Mouse (Mus musculus) intestine, postnatal 0 days (tissue): ENCODE results near the gene Uqcrfs1. TPM values are rescaled to one million over a fixed set of nuclear protein-coding genes. Genes with fewer than 3 reads are reported as not detected.

Experiments used
- ATAC-seq: fragments of 200-750 bp; cut with Nextera tagmentation; 2 replicates; pipeline ENCODE4 v1.8.0; 2017; ENCODE audit warnings: mild to moderate bottlenecking, moderate TSS enrichment, moderate library complexity
- H3K27ac ChIP-seq: fragments of 300-500 bp; sonication (generic); 2 replicates; pipeline ENCODE4 v1.5.1; 2014; ENCODE audit warnings: mild to moderate bottlenecking, low read depth, low read length, moderate library complexity
- H3K27me3 ChIP-seq: fragments of 300-500 bp; sonication (generic); replicated peaks from 2 replicates; pipeline ENCODE4 v1.6.1; 2014; ENCODE audit warnings: low read length, mixed read lengths; ENCODE audit not compliant: control insufficient read depth, insufficient read depth
- H3K36me3 ChIP-seq: fragments of 300-500 bp; sonication (generic); 2 replicates; pipeline ENCODE4 v1.6.1; 2014; ENCODE audit warnings: mild to moderate bottlenecking, moderate library complexity; ENCODE audit not compliant: control insufficient read depth, insufficient read depth
- H3K4me1 ChIP-seq: fragments of 300-500 bp; sonication (generic); replicated peaks from 2 replicates; pipeline ENCODE4 v1.6.1; 2014; ENCODE audit warnings: antibody characterized with exemption, low read length, mixed read lengths; ENCODE audit not compliant: control insufficient read depth, insufficient read depth
- H3K4me2 ChIP-seq: fragments of 300-500 bp; sonication (generic); replicated peaks from 2 replicates; pipeline ENCODE4 v1.6.1; 2014; ENCODE audit warnings: low read depth, mild to moderate bottlenecking, moderate library complexity
- H3K4me3 ChIP-seq: fragments of 300-500 bp; sonication (generic); 2 replicates; pipeline ENCODE4 v1.5.1; 2014; ENCODE audit warnings: low read depth, low read length
- H3K9ac ChIP-seq: fragments of 300-500 bp; sonication (generic); 2 replicates; pipeline ENCODE4 v1.6.1; 2014; ENCODE audit warnings: mild to moderate bottlenecking, low read depth, low read length
- H3K9me3 ChIP-seq: fragments of 300-500 bp; sonication (generic); 2 replicates; pipeline ENCODE4 v1.6.1; 2016; ENCODE audit warnings: mixed run types; ENCODE audit not compliant: control insufficient read depth
- CTCF ChIP-seq: sonication (generic); IDR thresholded peaks from 2 replicates; pipeline ENCODE4 v1.5.1; 2016; ENCODE audit warnings: low read depth, mild to moderate bottlenecking, control low read depth, antibody characterized with exemption, moderate library complexity
- WGBS: fragments of 180-500 bp; shearing (Covaris S2); extraction: QIAGEN DNeasy Blood & Tissue Kit; methylation state at CpG from one replicate; pipeline ENCODE4 v1.1.7; 2014; 5-methylcytosine and 5-hydroxymethylcytosine counted together
- polyA plus RNA-seq: library from polyadenylated mRNA; unstranded; fragments of >200 nt; fragmentation: Nextera tagmentation; extraction: Ambion mirVana; gene quantifications from 2 replicates; pipeline ENCODE4 v1.2.1, GENCODE M21; 2015

Gene Uqcrfs1
- polyA plus RNA-seq, 1 experiment from 2014 or later, result 553 TPM

DNA sequence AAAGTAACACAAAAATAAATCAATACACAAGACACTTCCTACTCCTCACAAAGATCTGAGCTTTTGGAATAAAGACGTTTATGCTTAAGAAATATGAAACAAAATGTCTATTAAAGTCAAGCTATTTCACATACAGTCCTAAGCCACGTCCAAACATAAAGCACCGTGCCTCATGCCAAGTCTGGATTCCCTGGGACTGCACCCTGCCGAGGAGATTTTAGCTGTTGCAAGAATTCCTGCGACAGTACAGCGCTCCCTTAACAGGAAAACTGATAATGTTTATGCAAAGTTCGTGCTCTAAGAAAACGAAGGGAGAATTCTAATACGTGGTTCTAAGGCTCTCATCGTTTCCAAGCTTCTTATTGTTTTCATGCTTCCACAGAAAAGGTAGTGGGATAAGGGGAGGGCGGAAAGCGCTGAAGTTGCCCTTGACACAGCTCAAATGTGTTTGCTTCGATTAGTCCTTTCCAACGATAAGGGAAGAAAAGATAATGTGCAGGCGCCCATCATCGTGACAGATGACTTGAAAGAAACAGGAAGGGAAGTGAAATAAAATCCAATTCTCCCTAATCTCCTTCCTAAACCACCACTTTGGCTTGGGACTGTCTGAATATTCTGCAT is 23.8 kb downstream of the Uqcrfs1 start:
- H3K36me3 ChIP-seq, result no peaks in the 10 kb centered on the region
- no peak overlapping the region for H3K9ac ChIP-seq
- no peak for ATAC-seq
- 0 out of 2 replicates have a peak, but pooled peaks cover 3% of the 10 kb centered on the region for H3K4me1 ChIP-seq
- H3K4me3 ChIP-seq, result no peak overlapping the region
- no peak for TF ChIP-seq CTCF
- H3K4me2 ChIP-seq, result peak overlapping the region; percentile 42
- no peaks in the 10 kb centered on the region for H3K9me3 ChIP-seq
- no peak overlapping the region for H3K27ac ChIP-seq
- H3K27me3 ChIP-seq, result no peaks in the 10 kb centered on the region
- WGBS, result 45% methylated on average over 16 of the region's 16 CpGs

DNA sequence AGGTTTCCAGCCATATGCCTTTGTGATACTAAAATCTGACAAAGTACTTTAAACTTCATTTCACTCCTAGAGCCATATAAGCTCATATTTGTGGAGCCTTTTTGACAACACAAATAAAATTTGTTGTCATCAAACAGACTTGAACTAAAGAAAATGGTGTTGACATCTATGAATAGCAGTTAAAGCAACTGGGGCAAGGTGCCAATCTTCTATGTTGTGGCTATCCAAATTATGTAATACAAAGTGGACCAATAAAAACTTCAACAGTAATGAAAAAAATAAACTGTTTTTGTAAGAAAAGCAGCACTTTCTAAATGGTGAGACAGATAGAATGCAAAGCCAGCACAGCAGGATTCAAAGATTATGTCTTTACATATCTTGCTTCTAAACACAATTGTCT is 27.0 kb downstream of the Uqcrfs1 start:
- no peaks in the 10 kb centered on the region for H3K36me3 ChIP-seq
- H3K4me2 ChIP-seq, result no peak overlapping the region
- no peak for ATAC-seq
- H3K4me1 ChIP-seq, result no peaks in the 10 kb centered on the region
- H3K9ac ChIP-seq, result no peak overlapping the region
- no peak overlapping the region for H3K4me3 ChIP-seq
- no peaks in the 10 kb centered on the region for H3K9me3 ChIP-seq
- no peaks in the 10 kb centered on the region for H3K27me3 ChIP-seq
- TF ChIP-seq CTCF, result no peak
- H3K27ac ChIP-seq, result no peak overlapping the region

DNA sequence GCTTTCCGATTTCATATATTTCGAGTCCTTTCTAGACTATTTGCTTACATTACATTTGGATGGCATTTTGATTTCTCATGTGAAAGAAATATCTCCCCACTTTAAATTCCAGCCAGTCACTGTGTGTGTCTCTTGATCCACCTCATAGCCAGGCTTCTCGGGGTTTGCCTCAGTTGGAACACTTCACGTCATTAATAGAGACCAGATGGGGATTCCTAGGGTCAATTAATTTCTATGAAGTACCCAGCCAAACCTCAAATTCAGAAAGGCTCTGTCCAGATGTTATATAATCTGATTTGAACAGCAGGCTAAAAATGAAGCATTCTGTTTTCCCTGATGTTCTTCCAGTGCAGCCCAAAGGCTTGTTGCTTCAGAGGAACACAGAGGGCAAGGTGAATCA is 37.5 kb downstream of the Uqcrfs1 start:
- 77% methylated on average over 4 of the region's 4 CpGs for WGBS
- no peaks in the 10 kb centered on the region for H3K9me3 ChIP-seq

DNA sequence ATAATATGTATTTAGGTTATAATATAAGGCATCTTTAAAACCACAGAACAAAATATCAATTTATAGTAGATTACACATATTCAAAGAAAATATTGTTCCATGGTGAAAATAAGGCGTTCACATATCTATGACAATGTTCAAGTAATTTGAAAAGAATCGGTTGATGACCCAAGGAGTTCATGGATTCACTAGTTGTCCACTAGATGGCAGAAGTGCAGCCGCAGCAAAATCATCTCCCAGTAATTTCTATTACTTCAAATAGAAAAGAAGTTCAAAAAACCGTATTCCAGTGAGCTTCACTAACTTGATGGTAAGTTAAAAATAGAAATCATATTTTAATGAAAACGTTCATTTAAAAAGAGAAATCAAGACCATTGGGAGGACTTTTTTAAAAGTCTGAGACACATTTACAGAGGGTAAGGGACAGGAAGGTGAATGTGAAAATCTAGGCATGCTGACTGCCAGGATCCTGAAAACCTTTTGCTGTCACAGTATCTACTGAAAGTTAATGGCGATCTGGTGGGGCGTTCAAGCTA is 43.2 kb downstream of the Uqcrfs1 start:
- 36% methylated on average over 7 of the region's 7 CpGs for WGBS
- Histone ChIP-seq H3K4me3 (no peak overlapping the region), H3K9me3 (no peaks in the 10 kb centered on the region), H3K36me3 (no peaks in the 10 kb centered on the region), H3K4me2 (no peak overlapping the region), H3K4me1 (no peaks in the 10 kb centered on the region), H3K27ac (no peak overlapping the region), H3K27me3 (no peaks in the 10 kb centered on the region), H3K9ac (no peak overlapping the region)
- ATAC-seq, result no peak
- TF ChIP-seq CTCF, result peak; percentile 81

More for the DNA sequence above, 37.5 kb downstream of the Uqcrfs1 start:
- Histone ChIP-seq H3K4me1 (no peaks in the 10 kb centered on the region), H3K4me3 (no peak overlapping the region), H3K27me3 (no peaks in the 10 kb centered on the region), H3K27ac (no peak overlapping the region), H3K4me2 (no peak overlapping the region), H3K9ac (no peak overlapping the region), H3K36me3 (no peaks in the 10 kb centered on the region)
- no peak for ATAC-seq
- TF ChIP-seq CTCF, result no peak

Other genes starting within 250 kb of the Uqcrfs1 start
- gene Agtr1a, start 208.9 kb downstream of the Uqcrfs1 start, polyA plus RNA-seq, result 2.1 and 2.9 TPM in 2 replicates
- gene Dusp22, start 114.6 kb upstream of the Uqcrfs1 start, polyA plus RNA-seq, result 8.0 and 9.0 TPM in 2 replicates
- 0.05 and 0.12 TPM in 2 replicates for gene Irf4, start 203.9 kb upstream of the Uqcrfs1 start, polyA plus RNA-seq